Mouse (Mus musculus): ENCODE results near the gene Elavl1.
"Not testable (repeated sequence)": the region's sequence is repeated elsewhere in the genome, so short reads cannot be mapped to it uniquely, and the experiment has no call there.

Elavl1 gene

GRCm38 (mm10) chr8:4324983-4325750 lies at the start of gene Elavl1, which contains the start of gene Ccl25:
Elavl1 (minus strand) TSS chr8:4325413.
Ccl25 (plus strand) TSS chr8:4325210.
- peak; percentile 97 to 98 for DNase-seq (ENCODE audit: low spot score in 2 of 2)

GRCm38 (mm10) chr8:4372657-4373056 lies 47.4 kb upstream of the Elavl1 start:
- no peak for DNase-seq (ENCODE audit: low spot score in 2 of 2)

GRCm38 (mm10) chr8:4370078-4370477 lies 44.9 kb upstream of the Elavl1 start:
- DNase-seq (ENCODE audit: low spot score in 2 of 2) = peak in 1 of 2 experiments; percentile 21

DNA sequence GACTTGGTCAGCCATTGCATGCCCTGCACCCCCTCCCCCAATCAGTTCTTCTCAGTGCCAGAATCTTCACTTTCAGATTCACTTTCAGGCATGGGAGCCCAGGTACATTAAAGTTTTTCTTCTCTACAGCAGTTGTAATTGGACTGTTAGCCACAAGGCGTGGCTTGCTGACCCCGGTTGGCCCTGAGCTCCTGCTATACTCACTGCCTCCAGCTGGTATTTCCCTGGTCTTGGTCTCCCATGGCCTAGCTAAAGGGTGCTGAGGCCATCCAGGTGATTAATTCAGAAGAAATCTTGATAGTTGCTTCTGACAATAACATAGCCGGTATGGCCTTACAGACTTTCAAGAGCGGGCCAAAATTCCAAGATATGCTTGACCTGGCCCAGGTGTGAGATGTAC lies 43.3 kb upstream of the Elavl1 start:
- no peak for DNase-seq (ENCODE audit: low spot score in 2 of 2)

- no peak for DNase-seq (ENCODE audit: low spot score in 2 of 2)
These were observed 42.6 kb upstream of the Elavl1 start for GRCm38 (mm10) chr8:4367808-4368207.

GRCm38 (mm10) chr8:4366189-4366588 lies 41.0 kb upstream of the Elavl1 start:
- DNase-seq (ENCODE audit: low spot score in 2 of 2) = no peak

- no peak for DNase-seq (ENCODE audit: low spot score in 2 of 2)
These were observed 35.7 kb upstream of the Elavl1 start for GRCm38 (mm10) chr8:4360922-4361321.

DNA sequence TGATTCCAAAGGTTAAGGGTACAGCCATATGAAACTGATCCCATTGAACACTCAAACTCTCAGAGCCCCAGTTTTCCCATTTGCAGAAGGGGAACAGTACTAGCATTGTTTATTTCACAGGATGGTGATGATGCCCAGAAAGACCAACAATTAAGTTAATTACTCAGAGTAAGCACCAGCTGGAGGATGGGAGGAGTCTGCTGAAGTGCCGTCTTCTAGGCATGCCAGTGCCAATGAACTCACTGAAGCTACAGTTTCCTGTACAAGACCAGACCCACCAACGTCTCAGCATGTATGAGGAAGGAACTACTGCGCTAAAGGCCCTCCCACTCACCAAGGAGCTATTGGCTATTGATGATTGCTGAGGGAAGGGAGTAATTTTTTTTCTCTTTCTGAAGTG lies 34.1 kb upstream of the Elavl1 start:
- DNase-seq (ENCODE audit: low spot score in 2 of 2) = no peak

- no peak for DNase-seq (ENCODE audit: low spot score in 2 of 2)
These were observed 30.2 kb upstream of the Elavl1 start for GRCm38 (mm10) chr8:4355455-4355854.

DNA sequence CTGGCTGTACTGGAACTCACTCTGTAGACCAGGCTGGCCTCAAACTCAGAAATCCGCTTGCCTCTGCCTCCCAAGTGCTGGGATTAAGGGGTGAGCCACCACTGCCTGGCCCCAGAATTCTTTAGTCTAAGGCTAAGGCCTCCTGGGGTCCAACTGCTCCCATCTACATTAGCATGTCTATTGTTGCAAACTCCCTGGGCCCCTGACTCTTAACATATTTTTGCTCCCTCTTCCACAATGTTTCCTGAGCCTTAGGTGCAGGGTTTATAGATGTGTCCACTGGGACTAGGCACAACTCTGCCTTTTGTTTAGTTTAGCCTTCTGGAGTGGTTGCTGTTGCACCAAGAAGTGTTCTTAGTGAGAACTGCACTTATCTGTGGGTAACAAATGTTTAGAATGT lies 29.3 kb upstream of the Elavl1 start:
- DNase-seq (ENCODE audit: low spot score in 2 of 2) = no peak

GRCm38 (mm10) chr8:4353741-4354140 lies 28.5 kb upstream of the Elavl1 start:
- no peak for DNase-seq (ENCODE audit: low spot score in 2 of 2)

- not testable (repeated sequence) for DNase-seq (ENCODE audit: low spot score in 2 of 2)
These were observed 27.3 kb upstream of the Elavl1 start for GRCm38 (mm10) chr8:4352562-4352961.

DNA sequence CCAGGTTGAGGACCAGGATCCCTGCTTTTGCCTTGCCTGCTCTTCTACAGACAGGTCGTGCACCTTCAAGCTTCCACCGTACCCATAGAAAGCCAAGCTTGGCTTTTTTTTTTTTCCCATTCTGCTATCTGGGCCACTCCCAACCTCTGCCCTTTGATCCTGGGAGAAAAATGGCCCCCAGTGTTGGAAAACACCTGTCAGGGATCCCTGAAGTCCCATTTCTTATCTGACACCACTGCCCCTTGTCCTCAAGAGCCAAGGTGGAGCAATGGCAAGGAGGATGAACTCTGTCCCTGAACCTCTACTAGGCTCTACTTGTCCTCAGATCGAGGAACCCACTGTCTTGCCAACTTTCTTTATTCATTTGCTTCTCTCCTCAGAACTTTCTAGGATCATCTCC lies 25.4 kb upstream of the Elavl1 start:
- no peak for DNase-seq (ENCODE audit: low spot score in 2 of 2)

DNA sequence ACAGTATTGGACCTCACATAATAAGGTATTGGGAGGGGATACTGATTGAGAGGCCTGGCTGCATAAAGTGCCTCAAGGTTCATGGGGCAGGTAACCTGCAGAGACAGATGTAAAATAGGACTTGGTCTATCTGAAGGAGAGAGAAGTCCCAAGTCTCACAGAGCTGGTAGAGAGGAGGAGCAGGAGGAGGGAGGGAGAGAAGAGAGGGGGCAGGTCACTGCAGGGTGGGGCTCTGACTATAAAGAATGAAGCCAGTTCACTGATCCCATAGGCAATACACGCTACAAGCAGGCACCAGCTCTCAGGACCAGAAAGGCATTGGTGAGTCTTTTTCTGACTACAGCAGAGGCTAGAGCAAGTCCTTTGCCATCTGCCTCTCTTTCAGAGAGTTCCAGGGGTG lies 24.1 kb upstream of the Elavl1 start:
- DNase-seq (ENCODE audit: low spot score in 2 of 2) = no peak

DNA sequence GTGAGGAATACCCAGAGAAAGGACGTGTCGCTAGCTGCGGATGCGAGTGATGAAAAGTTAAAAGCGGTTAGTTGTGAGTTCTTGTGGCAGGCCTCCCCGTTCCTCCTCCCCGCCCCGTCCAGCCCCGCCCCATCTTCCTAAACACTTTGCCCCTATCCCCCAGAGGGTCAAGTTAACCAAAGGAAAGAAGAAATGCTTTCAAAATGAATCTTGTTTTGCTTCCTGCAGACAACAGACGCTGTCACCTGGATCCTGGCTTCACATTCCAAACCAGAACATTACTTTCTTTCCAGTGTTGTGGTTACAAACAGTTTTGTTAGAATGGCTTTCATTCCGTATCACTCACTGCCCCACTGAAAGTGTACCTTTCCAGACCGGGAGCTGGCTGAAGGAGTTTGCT lies 23.1 kb upstream of the Elavl1 start:
- no peak for DNase-seq (ENCODE audit: low spot score in 2 of 2)

GRCm38 (mm10) chr8:4347661-4348060 lies 22.4 kb upstream of the Elavl1 start:
- no peak for DNase-seq (ENCODE audit: low spot score in 2 of 2)

GRCm38 (mm10) chr8:4340207-4340606 lies 15.0 kb upstream of the Elavl1 start:
- no peak for DNase-seq (ENCODE audit: low spot score in 2 of 2)

DNA sequence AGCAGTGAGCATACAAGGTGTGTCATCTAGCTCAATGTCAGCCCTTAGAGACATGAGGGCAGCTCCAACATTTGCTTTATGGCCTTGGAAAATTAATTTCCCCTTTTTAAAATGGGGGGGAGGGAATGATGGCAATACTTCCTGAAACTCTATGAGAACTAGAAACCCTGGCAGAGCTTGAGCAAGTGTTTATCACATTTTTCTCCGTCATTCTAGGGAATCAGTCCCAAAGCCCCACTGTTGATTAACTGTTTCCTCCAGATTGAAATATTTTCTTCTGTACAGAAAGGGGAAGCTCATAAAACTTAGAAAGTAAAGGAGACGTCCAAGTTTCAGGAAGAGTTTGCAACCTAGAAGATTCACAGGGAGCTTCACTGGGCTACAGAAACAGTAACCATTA lies 10.5 kb upstream of the Elavl1 start:
- no peak for DNase-seq (ENCODE audit: low spot score in 2 of 2)

- DNase-seq (ENCODE audit: low spot score in 2 of 2) = no peak
These were observed 8.8 kb upstream of the Elavl1 start for GRCm38 (mm10) chr8:4333966-4334365.

DNA sequence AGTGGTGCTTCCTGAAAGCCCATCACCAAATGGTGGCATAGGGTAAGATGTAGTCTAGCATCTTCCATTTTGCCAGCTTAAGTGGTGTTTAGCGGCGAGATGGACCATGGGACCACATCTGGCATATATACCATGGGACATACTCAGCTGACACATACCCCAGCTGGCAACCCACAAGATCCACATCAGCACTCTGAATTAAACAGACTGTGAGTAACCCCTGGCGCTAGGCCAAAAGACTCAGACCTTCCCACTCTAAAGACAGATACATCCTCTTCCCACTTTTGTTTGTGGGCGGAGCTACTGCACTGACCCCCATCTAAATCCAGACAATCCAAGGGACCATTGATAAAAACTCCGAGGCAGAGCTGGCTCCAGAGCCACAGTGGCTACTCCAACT lies 3.8 kb upstream of the Elavl1 start:
- DNase-seq (ENCODE audit: low spot score in 2 of 2) = no peak

GRCm38 (mm10) chr8:4325751-4326036 lies 481 bp upstream of the Elavl1 start:
- no peak for DNase-seq (ENCODE audit: low spot score in 2 of 2)

- DNase-seq (ENCODE audit: low spot score in 2 of 2) = no peak
These were observed 688 bp downstream of the Elavl1 start for GRCm38 (mm10) chr8:4324525-4324924.

- DNase-seq (ENCODE audit: low spot score in 2 of 2) = no peak
These were observed 1.3 kb downstream of the Elavl1 start for GRCm38 (mm10) chr8:4323917-4324316.

GRCm38 (mm10) chr8:4322470-4322869 lies 2.7 kb downstream of the Elavl1 start:
- DNase-seq (ENCODE audit: low spot score in 2 of 2) = peak; percentile 68 to 82

Data from spleen, postnatal 14 days (tissue).